Mouse (Mus musculus) leukemia stem cell, adult 10-12 weeks (primary cell): Measurements from ENCODE around the gene Kcnh2. TPM values are rescaled to one million over a fixed set of nuclear protein-coding genes. Genes with fewer than 3 reads are reported as not detected.

Experiments used
- polyA plus RNA-seq: library from polyadenylated mRNA; stranded (reverse); fragments of >175 nt; gene quantifications from 2 replicates; pipeline ENCODE4 v1.2.3, GENCODE M21; 2012; ENCODE audit warnings: low replicate concordance

Kcnh2 gene
- polyA plus RNA-seq: 0.57 and 1.2 TPM in 2 replicates

DNA sequence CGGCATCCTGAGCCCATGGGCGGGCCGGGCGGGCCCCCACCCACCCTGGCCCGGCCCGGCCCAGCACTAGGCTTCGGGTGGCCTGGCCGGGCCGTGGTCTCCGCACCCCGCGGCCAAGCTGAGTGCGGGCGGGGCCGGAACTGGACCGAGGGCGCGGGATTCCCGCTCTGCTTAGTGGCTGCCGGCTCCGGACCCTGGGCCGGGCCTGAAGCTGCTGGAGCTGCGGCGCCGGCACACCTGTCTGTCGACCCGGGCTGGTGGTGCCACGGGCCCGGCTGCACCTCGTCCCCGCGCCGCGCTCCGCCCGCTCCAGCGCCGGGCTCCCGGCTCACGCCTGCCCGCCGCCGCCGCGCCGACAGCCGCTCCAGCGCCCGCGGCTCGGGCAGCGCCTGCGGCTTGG lies at the start of gene Kcnh2:
Gene Kcnh2 (minus strand): TSS at position 327 of the 400 bp plus-strand sequence.

DNA sequence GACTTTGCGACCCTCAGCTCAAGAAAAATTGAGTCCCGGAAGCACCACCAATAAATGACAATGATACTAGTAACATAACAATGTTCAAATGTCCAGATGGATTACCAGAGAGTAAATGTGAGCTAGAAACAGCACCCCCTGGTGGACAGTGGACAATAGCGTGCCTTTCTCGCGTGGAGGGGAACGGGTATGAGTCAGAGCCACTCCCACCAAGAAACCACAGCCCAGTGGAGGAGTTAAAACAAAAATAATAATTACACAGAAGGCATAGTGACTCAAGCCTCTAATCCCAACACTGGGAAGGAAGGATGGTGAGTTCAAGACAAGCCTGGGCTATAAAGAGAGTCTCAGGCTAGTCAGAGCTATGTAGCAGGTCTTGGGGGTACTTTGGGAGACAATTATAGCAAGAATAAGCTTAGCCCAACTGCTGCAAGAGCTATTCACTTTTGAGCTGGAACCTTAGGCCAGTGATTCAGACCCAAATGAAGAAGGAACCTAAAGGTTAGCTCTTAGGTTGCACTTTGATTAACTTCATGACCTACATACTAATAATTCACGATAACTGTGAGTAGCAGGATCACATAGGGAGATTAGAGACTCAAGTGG lies 42.1 kb upstream of the Kcnh2 start, which contains the start of gene Abcb8:
Gene Abcb8 (plus strand): TSS at position 272 of the 606 bp plus-strand sequence.

DNA sequence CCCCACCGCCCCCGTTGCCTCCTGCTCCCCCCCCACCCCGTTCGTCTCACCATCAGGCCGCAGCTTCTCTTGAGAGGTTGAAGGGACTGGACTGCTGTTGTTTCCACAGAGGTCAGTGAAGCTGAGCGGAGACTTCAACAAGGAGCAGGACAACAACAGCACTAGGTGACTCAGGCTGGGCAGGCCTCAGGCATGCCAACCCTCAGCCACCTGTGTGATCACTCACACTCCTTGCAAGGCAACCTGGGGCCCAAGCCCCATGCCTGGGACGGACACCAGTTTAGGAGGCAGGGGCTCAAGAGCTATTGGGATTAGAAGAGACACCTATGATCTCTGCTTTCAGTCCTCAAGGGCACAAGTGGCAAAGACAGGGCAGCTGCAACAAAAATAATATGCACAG lies 40.5 kb upstream of the Kcnh2 start, which contains the start of gene Atg9b:
Gene Atg9b (minus strand): TSS at position 280 of the 400 bp plus-strand sequence.

DNA sequence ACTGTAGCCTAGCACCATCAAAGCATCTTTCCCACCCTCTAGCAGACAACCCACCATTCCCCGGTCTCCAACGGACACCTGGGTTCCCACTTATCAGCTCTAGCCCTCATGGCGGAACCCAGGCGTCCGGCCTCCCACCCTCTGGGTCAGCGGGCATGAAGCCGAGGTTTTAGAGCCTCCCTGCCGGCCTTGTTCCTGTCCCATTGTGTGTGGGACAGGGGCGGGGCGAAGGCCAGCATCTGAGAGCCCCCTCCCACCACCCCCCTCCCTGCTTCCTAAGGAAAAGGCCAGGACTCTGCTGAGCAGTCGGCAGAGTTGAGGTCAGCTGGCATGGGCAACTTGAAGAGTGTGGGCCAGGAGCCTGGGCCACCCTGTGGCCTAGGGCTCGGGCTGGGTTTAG lies 13.1 kb upstream of the Kcnh2 start, which contains the start of gene Nos3:
Gene Nos3 (plus strand): TSS at position 303 of the 400 bp plus-strand sequence.

Other genes with a start within 250 kb of the Kcnh2 start
- 13.4 and 18.1 TPM in 2 replicates for gene Nupl2, start 186.6 kb downstream of the Kcnh2 start, polyA plus RNA-seq
- gene Nos3, start 13.2 kb upstream of the Kcnh2 start, polyA plus RNA-seq: 2.9 and 4.1 TPM in 2 replicates
- gene Atg9b, start 40.5 kb upstream of the Kcnh2 start, polyA plus RNA-seq: 2.9 and 4.9 TPM in 2 replicates
- gene Abcb8, start 42.1 kb upstream of the Kcnh2 start, polyA plus RNA-seq: 26.8 and 82.6 TPM in 2 replicates
- not detected in 2 replicates for gene Asic3, start 61.8 kb upstream of the Kcnh2 start, polyA plus RNA-seq
- gene Cdk5, start 71.9 kb upstream of the Kcnh2 start, polyA plus RNA-seq: 13.9 and 16.8 TPM in 2 replicates
- 34.2 and 35.8 TPM in 2 replicates for gene Slc4a2, start 72.2 kb upstream of the Kcnh2 start, polyA plus RNA-seq
- gene Fastk, start 93.7 kb upstream of the Kcnh2 start, polyA plus RNA-seq: 240 and 410 TPM in 2 replicates
- 28.8 and 48.7 TPM in 2 replicates for gene Tmub1, start 96.2 kb upstream of the Kcnh2 start, polyA plus RNA-seq
- 245 and 322 TPM in 2 replicates for gene Agap3, start 100.6 kb upstream of the Kcnh2 start, polyA plus RNA-seq
- not detected in 2 replicates for gene Gbx1, start 175.6 kb upstream of the Kcnh2 start, polyA plus RNA-seq
- not detected in 2 replicates for gene Asb10, start 189.4 kb upstream of the Kcnh2 start, polyA plus RNA-seq
- gene 4931409K22Rik, start 205.2 kb upstream of the Kcnh2 start, polyA plus RNA-seq: not detected in 2 replicates
- gene Abcf2, start 225.9 kb upstream of the Kcnh2 start, polyA plus RNA-seq: 53.5 and 152 TPM in 2 replicates
- 95.3 and 106 TPM in 2 replicates for gene Chpf2, start 235.1 kb upstream of the Kcnh2 start, polyA plus RNA-seq